Mouse (Mus musculus) liver, embryonic 11.5 days (tissue): ENCODE data around the gene Prss30. TPM values are rescaled to one million over a fixed set of nuclear protein-coding genes. Genes with fewer than 3 reads are reported as not detected.
A peak's percentile ranks its signal among the peaks of the same experiment; 100 is the strongest.
"Not testable (repeated sequence)": the region's sequence is repeated elsewhere in the genome, so short reads cannot be mapped to it uniquely, and the experiment has no call there.

Source experiments
- ATAC-seq: fragments of 200-750 bp; cut with Nextera tagmentation; replicated peaks from 2 replicates; pipeline ENCODE4 v1.8.0; 2017; ENCODE audit warnings: moderate number of reproducible peaks, mild to moderate bottlenecking, moderate TSS enrichment, moderate library complexity; ENCODE audit not compliant: low FRiP score
- DNase-seq: peaks from one replicate; pipeline ENCODE4 v3.0.0-alpha.2; 2017; ENCODE audit warnings: low spot score
- H3K27ac ChIP-seq: fragments of 300-500 bp; sonication (generic); 2 replicates; pipeline ENCODE4 v1.5.1; 2014; ENCODE audit warnings: mild to moderate bottlenecking, low read depth, low read length, control low read depth
- H3K27me3 ChIP-seq: fragments of 300-500 bp; sonication (generic); replicated peaks from 2 replicates; pipeline ENCODE4 v1.6.1; 2014; ENCODE audit warnings: low read length, mixed read lengths; ENCODE audit not compliant: control insufficient read depth, insufficient read depth
- H3K36me3 ChIP-seq: fragments of 300-500 bp; sonication (generic); 2 replicates; pipeline ENCODE4 v1.6.1; 2014; ENCODE audit warnings: mild to moderate bottlenecking, low read length, moderate library complexity, mixed read lengths; ENCODE audit not compliant: control insufficient read depth, insufficient read depth
- H3K4me1 ChIP-seq: fragments of 300-500 bp; sonication (generic); replicated peaks from 2 replicates; pipeline ENCODE4 v1.6.1; 2014; ENCODE audit warnings: low read length, mixed read lengths; ENCODE audit not compliant: control insufficient read depth, insufficient read depth
- H3K4me2 ChIP-seq: fragments of 300-500 bp; sonication (generic); 2 replicates; pipeline ENCODE4 v1.6.1; 2014; ENCODE audit warnings: mild to moderate bottlenecking, control low read depth, moderate library complexity
- H3K4me3 ChIP-seq: fragments of 300-500 bp; sonication (generic); 2 replicates; pipeline ENCODE4 v1.5.1; 2014; ENCODE audit warnings: low read depth, low read length, control low read depth
- H3K9ac ChIP-seq: fragments of 300-500 bp; sonication (generic); 2 replicates; pipeline ENCODE4 v1.6.1; 2014; ENCODE audit warnings: low read depth, low read length, control low read depth
- H3K9me3 ChIP-seq: fragments of 300-500 bp; sonication (generic); 2 replicates; pipeline ENCODE4 v1.6.1; 2016; ENCODE audit warnings: low read length, inconsistent platforms, mixed read lengths; ENCODE audit not compliant: control insufficient read depth
- WGBS: fragments of 180-500 bp; shearing (Covaris S2); extraction: QIAGEN DNeasy Blood & Tissue Kit; methylation state at CpG from one replicate; pipeline ENCODE4 v1.1.7; 2014; 5-methylcytosine and 5-hydroxymethylcytosine counted together
- microRNA-seq: library from miRNA; unstranded; fragments of <30 nt; microRNA quantifications from one replicate; pipeline ENCODE4, GENCODE M21; 2017; ENCODE audit warnings: borderline number of aligned reads
- polyA plus RNA-seq: library from polyadenylated mRNA; unstranded; fragments of >200 nt; fragmentation: Nextera tagmentation; extraction: Ambion mirVana; gene quantifications from 2 replicates; pipeline ENCODE4 v1.2.1, GENCODE M21; 2014

Prss30 gene
- polyA plus RNA-seq, 1 experiment from 2014 or later: not detected

- H3K4me3 ChIP-seq, H3K27me3 ChIP-seq, H3K9ac ChIP-seq, H3K9me3 ChIP-seq, H3K4me2 ChIP-seq, ATAC-seq, H3K27ac ChIP-seq, H3K36me3 ChIP-seq, DNase-seq, H3K4me1 ChIP-seq: not testable (repeated sequence)
- WGBS: 61% methylated on average over 4 of the region's 4 CpGs
Observed at GRCm38 (mm10) chr17:23950828-23951227, 29.5 kb downstream of the Prss30 start.

GRCm38 (mm10) chr17:23949068-23949467 is 31.3 kb downstream of the Prss30 start:
- ATAC-seq (no peak), DNase-seq (no peak)
- Histone ChIP-seq H3K27me3 (no peaks in the 10 kb centered on the region), H3K4me2 (no peak overlapping the region), H3K9me3 (no peaks in the 10 kb centered on the region), H3K4me1 (no peaks in the 10 kb centered on the region), H3K27ac (no peak overlapping the region), H3K4me3 (no peak overlapping the region), H3K9ac (no peak overlapping the region), H3K36me3 (no peaks in the 10 kb centered on the region)
- 77% methylated on average over 2 of the region's 2 CpGs for WGBS

- not testable (repeated sequence) for DNase-seq, H3K27ac ChIP-seq, ATAC-seq, H3K9ac ChIP-seq, H3K4me1 ChIP-seq, H3K9me3 ChIP-seq, H3K27me3 ChIP-seq, H3K4me2 ChIP-seq, H3K4me3 ChIP-seq, H3K36me3 ChIP-seq
- WGBS: 72% methylated on average over 4 of the region's 4 CpGs
Observed at GRCm38 (mm10) chr17:23947486-23947885, 32.9 kb downstream of the Prss30 start.

- no peaks in the 10 kb centered on the region for H3K9me3 ChIP-seq
Observed at GRCm38 (mm10) chr17:23941372-23941771, 39.0 kb downstream of the Prss30 start, which contains the start of gene Sbp. TSS of gene Sbp (plus strand) at chr17:23941672.

GRCm38 (mm10) chr17:23931157-23931556 is 49.2 kb downstream of the Prss30 start:
- Histone ChIP-seq H3K4me1 (no peaks in the 10 kb centered on the region), H3K36me3 (no peaks in the 10 kb centered on the region), H3K4me2 (no peak overlapping the region), H3K4me3 (no peak overlapping the region), H3K9ac (no peak overlapping the region), H3K27ac (no peak overlapping the region), H3K9me3 (no peaks in the 10 kb centered on the region), H3K27me3 (no peaks in the 10 kb centered on the region)
- DNase-seq (no peak), ATAC-seq (no peak)
- 39% methylated on average over 5 of the region's 5 CpGs for WGBS

More at GRCm38 (mm10) chr17:23941372-23941771, 39.0 kb downstream of the Prss30 start, which contains the start of gene Sbp:
- ATAC-seq (no peak), DNase-seq (no peak)
- Histone ChIP-seq H3K9ac (no peak within 1 kb of the TSS), H3K4me3 (no peak within 1 kb of the TSS), H3K27ac (no peak within 1 kb of the TSS), H3K4me1 (no peaks in the 10 kb centered on the region), H3K36me3 (no peaks in the 10 kb centered on the region), H3K4me2 (no peak within 1 kb of the TSS), H3K27me3 (no peaks in the 10 kb centered on the region)

- Histone ChIP-seq H3K4me3 (peak overlapping the region; percentile 61), H3K27ac (peak overlapping the region; percentile 68), H3K9ac (peak overlapping the region; percentile 78), H3K27me3 (no peaks in the 10 kb centered on the region), H3K4me1 (0 out of 2 replicates have a peak, but pooled peaks cover 3% of the 10 kb centered on the region), H3K4me2 (peak overlapping the region; percentile 95), H3K9me3 (no peaks in the 10 kb centered on the region), H3K36me3 (no peaks in the 10 kb centered on the region)
- DNase-seq (peak; percentile 71), ATAC-seq (peak; percentile 71)
- 1% methylated on average over 14 of the region's 14 CpGs for WGBS
Observed at GRCm38 (mm10) chr17:23925090-23925493, 55.3 kb downstream of the Prss30 start.

GRCm38 (mm10) chr17:23924531-23925007 is 55.8 kb downstream of the Prss30 start:
- WGBS: 2% methylated on average over 29 of the region's 29 CpGs
- H3K9ac ChIP-seq: peak overlapping the region; percentile 78
- H3K4me3 ChIP-seq: peak overlapping the region; percentile 61
- H3K27ac ChIP-seq: peak overlapping the region; percentile 68
- 0 out of 2 replicates have a peak, but pooled peaks cover 3% of the 10 kb centered on the region for H3K4me1 ChIP-seq
- no peaks in the 10 kb centered on the region for H3K27me3 ChIP-seq
- H3K36me3 ChIP-seq: no peaks in the 10 kb centered on the region
- peak overlapping the region; percentile 95 for H3K4me2 ChIP-seq
- H3K9me3 ChIP-seq: no peaks in the 10 kb centered on the region
- peak; percentile 90 for DNase-seq
- ATAC-seq: peak; percentile 99

Small RNAs within 50 kb of the gene (microRNA-seq; reads per million reads assigned to microRNA genes)
- gene Gm27700: not detected

Other genes with a start within 250 kb of the Prss30 start
- 10.4 and 11.4 TPM in 2 replicates for gene Paqr4, start 239.7 kb downstream of the Prss30 start, polyA plus RNA-seq
- 0.60 and 0.73 TPM in 2 replicates for gene Kremen2, start 234.7 kb downstream of the Prss30 start, polyA plus RNA-seq
- gene Flywch1, start 209.0 kb downstream of the Prss30 start, polyA plus RNA-seq: 39.1 and 42.3 TPM in 2 replicates
- gene Flywch2, start 194.5 kb downstream of the Prss30 start, polyA plus RNA-seq: 9.4 and 10.6 TPM in 2 replicates
- 355 and 398 TPM in 2 replicates for gene Srrm2, start 190.0 kb downstream of the Prss30 start, polyA plus RNA-seq
- gene Elob, start 151.4 kb downstream of the Prss30 start, polyA plus RNA-seq: 744 and 795 TPM in 2 replicates
- gene Prss33, start 144.5 kb downstream of the Prss30 start, polyA plus RNA-seq: not detected in 2 replicates
- gene Prss32, start 136.7 kb downstream of the Prss30 start, polyA plus RNA-seq: not detected in 2 replicates
- gene Prss41, start 136.4 kb downstream of the Prss30 start, polyA plus RNA-seq: 0.84 and 1.2 TPM in 2 replicates
- gene Prss21, start 112.5 kb downstream of the Prss30 start, polyA plus RNA-seq: not detected in 2 replicates
- not detected in 2 replicates for gene Dcpp1, start 99.7 kb downstream of the Prss30 start, polyA plus RNA-seq
- not detected in 2 replicates for gene Dcpp2, start 99.7 kb downstream of the Prss30 start, polyA plus RNA-seq
- not detected in 2 replicates for gene Dcpp3, start 63.1 kb downstream of the Prss30 start, polyA plus RNA-seq
- not detected in 2 replicates for gene Sbp, start 38.9 kb downstream of the Prss30 start, polyA plus RNA-seq
- not detected in 2 replicates for gene Sbpl, start 25.3 kb downstream of the Prss30 start, polyA plus RNA-seq
- gene Prss22, start 17.5 kb upstream of the Prss30 start, polyA plus RNA-seq: 0.21 TPM in 1 of 2 replicates, not detected in the other
- not detected in 2 replicates for gene Prss27, start 57.6 kb upstream of the Prss30 start, polyA plus RNA-seq
- gene Kctd5, start 92.9 kb upstream of the Prss30 start, polyA plus RNA-seq: 43.0 and 46.8 TPM in 2 replicates
- gene Pdpk1, start 170.4 kb upstream of the Prss30 start, polyA plus RNA-seq: 31.8 and 37.0 TPM in 2 replicates
- 30.5 and 35.2 TPM in 2 replicates for gene Amdhd2, start 183.2 kb upstream of the Prss30 start, polyA plus RNA-seq
- 476 and 499 TPM in 2 replicates for gene Atp6v0c, start 189.1 kb upstream of the Prss30 start, polyA plus RNA-seq
- 13.3 and 14.5 TPM in 2 replicates for gene Tbc1d24, start 225.0 kb upstream of the Prss30 start, polyA plus RNA-seq
- 2.3 and 2.7 TPM in 2 replicates for gene Ntn3, start 229.0 kb upstream of the Prss30 start, polyA plus RNA-seq
- 16.6 and 17.2 TPM in 2 replicates for gene Tedc2, start 240.3 kb upstream of the Prss30 start, polyA plus RNA-seq